14 mouse cellular contexts compared by ENCODE assay signal in genomic region chr14:25521500-25521899, GRCm38 (mm10).
DNase-seq lines count a peak whose midpoint lies in the region; ATAC-seq and TF ChIP-seq lines count a peak whose summit lies in the region.
"Had no signal": no experiment of that assay in that cellular context is flagged by ENCODE, and none has a peak within 500 bp of the region (broad histone marks: within the 10 kb centered on the region; RNA-seq: fewer than 3 reads in every experiment).

No protein-coding gene starts in this region.

- H3K9me3 ChIP-seq in hindbrain, embryonic 11.5 days (ENCODE audit: control insufficient read depth, low read length): no peaks in the 10 kb centered on the region
- no peaks in the 10 kb centered on the region for H3K9me3 ChIP-seq in hindbrain, postnatal 0 days (ENCODE audit: low read length)
- no peaks in the 10 kb centered on the region for H3K9me3 ChIP-seq in forebrain, embryonic 16.5 days (ENCODE audit: control insufficient read depth, low read length)
- H3K9me3 ChIP-seq in liver, postnatal 0 days (ENCODE audit: low read length): no peaks in the 10 kb centered on the region
- H3K9me3 ChIP-seq: heart, embryonic 13.5 days had no signal

- peaks cover 92% of the 10 kb centered on the region for H3K4me1 ChIP-seq in cerebellum, adult 2 months (ENCODE audit: control insufficient read depth, insufficient read depth, low read length)
- peaks cover 22% of the 10 kb centered on the region for H3K4me1 ChIP-seq in hindbrain, embryonic 11.5 days (replicated peaks; ENCODE audit: control insufficient read depth, insufficient read depth, low read length)
- peaks cover 27% of the 10 kb centered on the region for H3K4me1 ChIP-seq in hindbrain, postnatal 0 days (ENCODE audit: insufficient read depth, low read length)
- peaks cover 35% of the 10 kb centered on the region for H3K4me1 ChIP-seq in forebrain, embryonic 16.5 days (replicated peaks; ENCODE audit: control insufficient read depth, insufficient read depth, low read length)
- H3K4me1 ChIP-seq in liver, postnatal 0 days (ENCODE audit: insufficient read depth): peaks cover 97% of the 10 kb centered on the region

- TF ChIP-seq CTCF in cerebellum, adult 2 months (IDR thresholded peaks at IDR 0.05; ENCODE audit: borderline replicate concordance, insufficient read depth, low read depth, low read length): no peak; the same call in 1 of the 2 replicates
- TF ChIP-seq CTCF in hindbrain, postnatal 0 days (IDR thresholded peaks at IDR 0.05; ENCODE audit: low read depth): no peak
- TF ChIP-seq CTCF in liver, postnatal 0 days (IDR thresholded peaks at IDR 0.05; ENCODE audit: low read depth): no peak

- no peak overlapping the region for H3K4me3 ChIP-seq in cerebellum, adult 2 months (replicated peaks; ENCODE audit: insufficient read depth, low read depth, low read length)
- no peak overlapping the region for H3K4me3 ChIP-seq in hindbrain, embryonic 11.5 days (ENCODE audit: low read depth, low read length)
- no peak overlapping the region for H3K4me3 ChIP-seq in hindbrain, postnatal 0 days (ENCODE audit: low read length)
- H3K4me3 ChIP-seq in forebrain, embryonic 16.5 days (replicated peaks; ENCODE audit: low read length): no peak overlapping the region
- no peak overlapping the region for H3K4me3 ChIP-seq in liver, postnatal 0 days (ENCODE audit: low read depth, low read length)
- H3K4me3 ChIP-seq: heart, embryonic 13.5 days had no signal

- peak overlapping the region; percentile 92; the same call in 1 of the 2 replicates for H3K27ac ChIP-seq in cerebellum, adult 2 months (ENCODE audit: insufficient read depth, low read length)
- H3K27ac ChIP-seq in hindbrain, embryonic 11.5 days (ENCODE audit: low read depth, low read length): peak overlapping the region; percentile 39; the same call in 1 of the 2 replicates
- no peak overlapping the region for H3K27ac ChIP-seq in hindbrain, postnatal 0 days
- H3K27ac ChIP-seq in forebrain, embryonic 16.5 days (ENCODE audit: low read length): no peak overlapping the region
- 0 out of 2 replicates have a peak overlapping the region, but pooled peaks have one; percentile 92 for H3K27ac ChIP-seq in liver, postnatal 0 days (ENCODE audit: low read depth)

- no peak overlapping the region for H3K9ac ChIP-seq in hindbrain, embryonic 11.5 days (ENCODE audit: low read depth, low read length)
- no peak overlapping the region for H3K9ac ChIP-seq in hindbrain, postnatal 0 days (replicated peaks; ENCODE audit: low read length)
- peak overlapping the region; percentile 16; the same call in 1 of the 2 replicates for H3K9ac ChIP-seq in forebrain, embryonic 16.5 days (replicated peaks; ENCODE audit: low read depth, low read length)
- H3K9ac ChIP-seq in liver, postnatal 0 days (replicated peaks): no peak overlapping the region

- no peak overlapping the region for H3K4me2 ChIP-seq in hindbrain, embryonic 11.5 days (replicated peaks; ENCODE audit: low read depth, low read length)
- H3K4me2 ChIP-seq in hindbrain, postnatal 0 days (ENCODE audit: low read depth, low read length): no peak overlapping the region
- no peak overlapping the region for H3K4me2 ChIP-seq in forebrain, embryonic 16.5 days (ENCODE audit: low read length)
- H3K4me2 ChIP-seq in liver, postnatal 0 days (ENCODE audit: low read depth, low read length): no peak overlapping the region
- H3K4me2 ChIP-seq: heart, embryonic 13.5 days had no signal

- H3K36me3 ChIP-seq in hindbrain, embryonic 11.5 days (ENCODE audit: control insufficient read depth, insufficient read depth, low read length): no peaks in the 10 kb centered on the region
- no peaks in the 10 kb centered on the region for H3K36me3 ChIP-seq in hindbrain, postnatal 0 days (ENCODE audit: insufficient read depth, low read length)
- no peaks in the 10 kb centered on the region for H3K36me3 ChIP-seq in forebrain, embryonic 16.5 days (ENCODE audit: control insufficient read depth, insufficient read depth)
- H3K36me3 ChIP-seq in liver, postnatal 0 days (replicated peaks; ENCODE audit: insufficient read depth, low read length): no peaks in the 10 kb centered on the region

- no peak for ATAC-seq in hindbrain, embryonic 11.5 days (ENCODE audit: low FRiP score)
- no peak for ATAC-seq in hindbrain, postnatal 0 days
- no peak for ATAC-seq in forebrain, embryonic 16.5 days
- no peak for ATAC-seq in liver, postnatal 0 days
- ATAC-seq: intestine, embryonic 16.5 days had no signal

- peak in 1 of 2 experiments; percentile 68 for DNase-seq in cerebellum, adult 2 months
- no peak for DNase-seq in cerebellum, adult 11-12 months
- peak; percentile 38 for DNase-seq in hindbrain, embryonic 11.5 days (ENCODE audit: low spot score)
- no peak for DNase-seq in hindbrain, postnatal 0 days (ENCODE audit: low spot score)
- DNase-seq in liver, postnatal 0 days: no peak
- DNase-seq in kidney, postnatal 10 days: no peak
- no peak for DNase-seq in adipocyte (ENCODE audit: low spot score)
- DNase-seq: adrenal gland, postnatal 14 days; embryo, embryonic 11 days; kidney, postnatal 4 days; lung, postnatal 36 days had no signal

- WGBS in cerebellum, adult 2 months: 27% methylated on average over 4 of the region's 4 CpGs
- WGBS in hindbrain, embryonic 11.5 days: 72% methylated on average over 4 of the region's 4 CpGs
- 45% methylated on average over 4 of the region's 4 CpGs for WGBS in hindbrain, postnatal 0 days
- WGBS in forebrain, embryonic 16.5 days: 39% methylated on average over 4 of the region's 4 CpGs
- 76% methylated on average over 4 of the region's 4 CpGs for WGBS in liver, postnatal 0 days (ENCODE audit: insufficient replicate concordance)

- TF ChIP-seq EP300 in liver, postnatal 0 days (IDR thresholded peaks at IDR 0.05; ENCODE audit: low read depth): no peak

- TF ChIP-seq POLR2A in cerebellum, adult 2 months (IDR thresholded peaks at IDR 0.05; ENCODE audit: borderline replicate concordance, insufficient read depth, low read length): no peak

- no peaks in the 10 kb centered on the region for H3K27me3 ChIP-seq in cerebellum, adult 2 months (ENCODE audit: control insufficient read depth, insufficient read depth, low read length)
- no peaks in the 10 kb centered on the region for H3K27me3 ChIP-seq in hindbrain, embryonic 11.5 days (ENCODE audit: control insufficient read depth, insufficient read depth, low read length)
- H3K27me3 ChIP-seq in hindbrain, postnatal 0 days (ENCODE audit: insufficient read depth, low read length): no peaks in the 10 kb centered on the region
- no peaks in the 10 kb centered on the region for H3K27me3 ChIP-seq in forebrain, embryonic 16.5 days (replicated peaks; ENCODE audit: control insufficient read depth, insufficient read depth, low read length)
- H3K27me3 ChIP-seq in liver, postnatal 0 days (ENCODE audit: insufficient read depth, low read length): no peaks in the 10 kb centered on the region
- H3K27me3 ChIP-seq: heart, embryonic 13.5 days had no signal

Comparison
In these comparisons a context has a peak if more than half of its experiments do, and no peak if none do; other contexts are left out.
1. H3K27ac ChIP-seq: peak in cerebellum, adult 2 months (single experiment), hindbrain, embryonic 11.5 days (single experiment) and liver, postnatal 0 days (single experiment); none in hindbrain, postnatal 0 days (single experiment) and forebrain, embryonic 16.5 days (single experiment).